Mouse (Mus musculus): Measurements from ENCODE around the gene Vwa5b2.

Gene Vwa5b2

GRCm38 (mm10) chr16:20651947-20652310, 62.7 kb downstream of the Vwa5b2 start:
- in situ Hi-C loops (cut with MboI; ENCODE audit: unreplicated experiment in 2 of 2) = no loop called here

DNA sequence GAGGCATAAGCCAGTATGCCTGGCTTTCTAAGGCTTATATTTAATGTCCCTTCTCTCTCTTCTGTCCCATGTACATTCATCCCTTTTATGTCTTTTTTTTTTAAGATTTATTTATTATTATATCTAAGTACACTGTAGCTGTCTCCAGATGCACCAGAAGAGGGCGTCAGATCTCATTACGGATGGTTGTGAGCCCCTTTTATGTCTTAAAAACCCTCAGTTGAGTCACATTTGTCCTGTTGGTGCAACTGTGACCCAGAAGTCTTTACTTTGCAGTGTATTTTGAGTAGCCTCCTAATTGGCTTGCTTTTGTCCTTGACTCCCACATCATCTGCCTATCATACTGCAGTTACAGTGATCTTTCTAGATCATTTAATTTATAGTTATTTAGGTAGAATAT, 64.0 kb downstream of the Vwa5b2 start:
- in situ Hi-C loops (cut with MboI; ENCODE audit: unreplicated experiment in 2 of 2) = no loop called here

Measured in v-Abl transformed pro-B cells (cell line).